Mouse (Mus musculus): ENCODE measurements at regions not wholly inside any gene's neighbourhood (a gene's known extent, or its start where the extent isn't known, plus 50 kb on each side); places are given as distances from the start of the nearest gene placed in this dataset.

- 90% methylated on average over 7 of the region's 7 CpGs for WGBS
- no peak for ATAC-seq (ENCODE audit: insufficient read depth, low read depth)
- Histone ChIP-seq H3K9ac (replicated peaks; ENCODE audit: low read depth, low read length) (no peak overlapping the region), H3K4me1 (ENCODE audit: control insufficient read depth, insufficient read depth) (no peaks in the 10 kb centered on the region), H3K9me3 (replicated peaks; ENCODE audit: control insufficient read depth, low read length) (no peaks in the 10 kb centered on the region), H3K4me2 (ENCODE audit: low read depth, low read length) (no peak overlapping the region), H3K36me3 (replicated peaks; ENCODE audit: control insufficient read depth, insufficient read depth, low read length) (no peaks in the 10 kb centered on the region), H3K27me3 (ENCODE audit: control insufficient read depth, insufficient read depth, low read length) (no peaks in the 10 kb centered on the region), H3K27ac (ENCODE audit: low read depth) (no peak overlapping the region), H3K4me3 (ENCODE audit: low read depth, low read length) (no peak overlapping the region)
- TF ChIP-seq EP300 (IDR thresholded peaks at IDR 0.05; ENCODE audit: low read depth) (no peak), CTCF (IDR thresholded peaks at IDR 0.05; ENCODE audit: low read depth) (no peak)
- DNase-seq (ENCODE audit: low spot score), result no peak
Measured at GRCm38 (mm10) chr14:58753781-58754180, 388.9 kb downstream of the 1700129C05Rik start.

DNA sequence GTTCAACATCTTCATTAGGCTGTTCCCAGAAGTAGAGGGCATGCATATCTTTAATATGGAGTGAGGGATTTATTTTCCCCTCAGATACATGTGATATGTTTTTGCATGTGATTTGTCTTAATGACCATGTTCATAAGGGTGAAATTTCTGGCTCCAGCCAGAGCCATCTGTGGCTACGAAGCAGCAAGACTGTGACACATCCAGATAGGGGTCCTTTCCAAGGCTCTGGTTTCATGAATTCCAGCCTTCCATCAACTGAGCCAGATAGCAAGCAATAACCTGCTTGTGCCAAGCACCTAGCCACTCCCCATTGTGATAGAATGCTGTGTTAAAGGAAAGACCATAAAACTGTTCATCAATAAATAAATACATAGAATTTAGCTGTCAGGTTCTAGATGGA, 389.6 kb downstream of the 1700129C05Rik start:
- H3K27me3 ChIP-seq (ENCODE audit: control insufficient read depth, insufficient read depth, low read length), result no peaks in the 10 kb centered on the region
- H3K9ac ChIP-seq (replicated peaks; ENCODE audit: low read depth, low read length), result no peak overlapping the region
- H3K27ac ChIP-seq (ENCODE audit: low read depth), result no peak overlapping the region
- H3K36me3 ChIP-seq (replicated peaks; ENCODE audit: control insufficient read depth, insufficient read depth, low read length), result no peaks in the 10 kb centered on the region
- TF ChIP-seq EP300 (IDR thresholded peaks at IDR 0.05; ENCODE audit: low read depth), result no peak
- TF ChIP-seq CTCF (IDR thresholded peaks at IDR 0.05; ENCODE audit: low read depth), result no peak
- ATAC-seq (ENCODE audit: insufficient read depth, low read depth) (no peak), DNase-seq (ENCODE audit: low spot score) (no peak)
- WGBS, result 59% methylated on average over 1 of the region's 1 CpGs
- no peak overlapping the region for H3K4me3 ChIP-seq (ENCODE audit: low read depth, low read length)
- H3K9me3 ChIP-seq (replicated peaks; ENCODE audit: control insufficient read depth, low read length), result no peaks in the 10 kb centered on the region
- H3K4me2 ChIP-seq (ENCODE audit: low read depth, low read length), result no peak overlapping the region
- H3K4me1 ChIP-seq (ENCODE audit: control insufficient read depth, insufficient read depth), result no peaks in the 10 kb centered on the region

- Histone ChIP-seq H3K9ac (replicated peaks; ENCODE audit: low read depth, low read length) (no peak overlapping the region), H3K27me3 (ENCODE audit: control insufficient read depth, insufficient read depth, low read length) (no peaks in the 10 kb centered on the region), H3K9me3 (replicated peaks; ENCODE audit: control insufficient read depth, low read length) (no peaks in the 10 kb centered on the region), H3K4me3 (ENCODE audit: low read depth, low read length) (no peak overlapping the region), H3K27ac (ENCODE audit: low read depth) (no peak overlapping the region), H3K4me1 (ENCODE audit: control insufficient read depth, insufficient read depth) (no peaks in the 10 kb centered on the region), H3K4me2 (ENCODE audit: low read depth, low read length) (no peak overlapping the region), H3K36me3 (replicated peaks; ENCODE audit: control insufficient read depth, insufficient read depth, low read length) (no peaks in the 10 kb centered on the region)
- TF ChIP-seq EP300 (IDR thresholded peaks at IDR 0.05; ENCODE audit: low read depth) (no peak), CTCF (IDR thresholded peaks at IDR 0.05; ENCODE audit: low read depth) (no peak)
- WGBS, result 65% methylated on average over 1 of the region's 1 CpGs
- DNase-seq (ENCODE audit: low spot score), result no peak
- no peak for ATAC-seq (ENCODE audit: insufficient read depth, low read depth)
Measured at GRCm38 (mm10) chr14:58726418-58726817, 416.3 kb downstream of the 1700129C05Rik start.

DNA sequence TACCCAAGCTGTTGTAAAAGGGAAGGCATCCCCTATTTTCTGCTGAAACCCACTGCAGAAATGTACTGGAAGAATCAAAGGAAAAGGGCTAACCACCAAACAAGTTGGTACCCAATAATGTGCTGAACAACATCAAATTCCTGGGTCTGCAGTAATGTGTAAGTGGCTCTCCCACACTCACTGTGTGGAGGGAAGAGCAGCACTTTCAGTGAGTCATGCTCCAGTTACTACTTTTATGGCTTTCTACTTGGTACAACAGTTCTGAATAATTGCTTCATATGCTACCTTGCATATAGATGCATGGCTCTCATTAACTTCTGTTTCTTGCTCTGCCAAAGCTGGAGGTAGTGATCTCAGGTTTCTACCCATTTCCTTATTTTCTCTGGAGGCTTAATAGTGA, 427.8 kb downstream of the 1700129C05Rik start:
- no peaks in the 10 kb centered on the region for H3K4me1 ChIP-seq (ENCODE audit: control insufficient read depth, insufficient read depth)
- no peak for ATAC-seq (ENCODE audit: insufficient read depth, low read depth)

DNA sequence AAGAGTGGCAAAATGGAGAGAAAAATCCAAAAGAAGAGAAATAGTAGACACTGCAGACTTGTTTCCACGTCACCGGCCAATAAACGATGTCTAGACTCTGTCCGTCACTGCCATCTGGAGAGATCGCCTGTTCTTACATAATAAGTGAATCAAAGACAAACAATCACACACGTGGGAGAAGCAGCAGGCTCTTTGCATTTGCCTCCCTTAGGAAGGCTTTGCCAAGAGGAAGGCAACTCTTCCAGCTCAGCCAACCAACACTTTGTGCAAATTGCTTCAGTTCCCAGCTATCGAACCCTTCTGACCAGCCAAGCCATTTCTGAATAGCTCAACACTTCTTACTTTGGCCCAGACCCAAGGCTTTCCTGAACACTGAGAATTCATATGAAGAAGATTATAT, 432.8 kb downstream of the 1700129C05Rik start:
- no peak for ATAC-seq (ENCODE audit: insufficient read depth, low read depth)
- TF ChIP-seq CTCF (IDR thresholded peaks at IDR 0.05; ENCODE audit: low read depth) (no peak), EP300 (IDR thresholded peaks at IDR 0.05; ENCODE audit: low read depth) (no peak)

More for the DNA sequence above, 427.8 kb downstream of the 1700129C05Rik start:
- no peaks in the 10 kb centered on the region for H3K36me3 ChIP-seq (replicated peaks; ENCODE audit: control insufficient read depth, insufficient read depth, low read length)
- H3K27ac ChIP-seq (ENCODE audit: low read depth), result no peak overlapping the region
- H3K4me2 ChIP-seq (ENCODE audit: low read depth, low read length), result no peak overlapping the region
- H3K9ac ChIP-seq (replicated peaks; ENCODE audit: low read depth, low read length), result no peak overlapping the region
- no peaks in the 10 kb centered on the region for H3K9me3 ChIP-seq (replicated peaks; ENCODE audit: control insufficient read depth, low read length)
- no peak for DNase-seq (ENCODE audit: low spot score)
- no peak overlapping the region for H3K4me3 ChIP-seq (ENCODE audit: low read depth, low read length)
- TF ChIP-seq CTCF (IDR thresholded peaks at IDR 0.05; ENCODE audit: low read depth) (no peak), EP300 (IDR thresholded peaks at IDR 0.05; ENCODE audit: low read depth) (no peak)
- no peaks in the 10 kb centered on the region for H3K27me3 ChIP-seq (ENCODE audit: control insufficient read depth, insufficient read depth, low read length)

GRCm38 (mm10) chr14:58709281-58709680, 433.4 kb downstream of the 1700129C05Rik start:
- 90% methylated on average over 2 of the region's 2 CpGs for WGBS
- DNase-seq (ENCODE audit: low spot score) (no peak), ATAC-seq (ENCODE audit: insufficient read depth, low read depth) (no peak)
- Histone ChIP-seq H3K4me1 (ENCODE audit: control insufficient read depth, insufficient read depth) (no peaks in the 10 kb centered on the region), H3K27ac (ENCODE audit: low read depth) (no peak overlapping the region), H3K4me3 (ENCODE audit: low read depth, low read length) (no peak overlapping the region), H3K27me3 (ENCODE audit: control insufficient read depth, insufficient read depth, low read length) (no peaks in the 10 kb centered on the region), H3K9ac (replicated peaks; ENCODE audit: low read depth, low read length) (no peak overlapping the region), H3K36me3 (replicated peaks; ENCODE audit: control insufficient read depth, insufficient read depth, low read length) (no peaks in the 10 kb centered on the region), H3K4me2 (ENCODE audit: low read depth, low read length) (no peak overlapping the region), H3K9me3 (replicated peaks; ENCODE audit: control insufficient read depth, low read length) (no peaks in the 10 kb centered on the region)
- TF ChIP-seq CTCF (IDR thresholded peaks at IDR 0.05; ENCODE audit: low read depth), result no peak
- TF ChIP-seq EP300 (IDR thresholded peaks at IDR 0.05; ENCODE audit: low read depth), result no peak

More for the DNA sequence above, 432.8 kb downstream of the 1700129C05Rik start:
- Histone ChIP-seq H3K9me3 (replicated peaks; ENCODE audit: control insufficient read depth, low read length) (no peaks in the 10 kb centered on the region), H3K4me2 (ENCODE audit: low read depth, low read length) (no peak overlapping the region), H3K9ac (replicated peaks; ENCODE audit: low read depth, low read length) (no peak overlapping the region), H3K4me1 (ENCODE audit: control insufficient read depth, insufficient read depth) (no peaks in the 10 kb centered on the region), H3K4me3 (ENCODE audit: low read depth, low read length) (no peak overlapping the region), H3K27ac (ENCODE audit: low read depth) (no peak overlapping the region), H3K27me3 (ENCODE audit: control insufficient read depth, insufficient read depth, low read length) (no peaks in the 10 kb centered on the region), H3K36me3 (replicated peaks; ENCODE audit: control insufficient read depth, insufficient read depth, low read length) (no peaks in the 10 kb centered on the region)
- no peak for DNase-seq (ENCODE audit: low spot score)
- 68% methylated on average over 7 of the region's 7 CpGs for WGBS

All from heart, postnatal 0 days (tissue).